In genomic region chr1:91825261-91825660, GRCm38 (mm10) we compare ENCODE assay signal across 21 mouse cellular contexts. TPM values are rescaled to one million over a fixed set of nuclear protein-coding genes. Genes with fewer than 3 reads are reported as not detected.
A peak's percentile ranks its signal among the peaks of the same experiment; 100 is the strongest.
DNase-seq lines count a peak whose midpoint lies in the region; TF ChIP-seq lines count a peak whose summit lies in the region.
"Had no signal": no experiment of that assay in that cellular context is flagged by ENCODE, and none has a peak within 500 bp of the region (broad histone marks: within the 10 kb centered on the region; RNA-seq: fewer than 3 reads in every experiment).

No protein-coding gene starts in this region.

- H3K27ac ChIP-seq in embryonic fibroblast, embryonic 13.5 days (ENCODE audit: insufficient read depth, low read length), result peak overlapping the region; percentile 49; the same call in 1 of the 2 replicates
- H3K27ac ChIP-seq: embryonic facial prominence, embryonic 10.5 days; forebrain, embryonic 10.5 days; heart, embryonic 10.5 days; hindbrain, embryonic 10.5 days; hindbrain, embryonic 14.5 days had no signal

- H3K4me1 ChIP-seq in embryonic fibroblast, embryonic 13.5 days (ENCODE audit: control insufficient read depth, insufficient read depth, low read length), result peaks cover 24% of the 10 kb centered on the region

- no peak overlapping the region for H3K4me3 ChIP-seq in embryonic fibroblast, embryonic 13.5 days (ENCODE audit: insufficient read depth, low read length)
- H3K4me3 ChIP-seq: embryonic facial prominence, embryonic 10.5 days; erythroblast, embryonic 14.5 days; forebrain, embryonic 10.5 days; heart, embryonic 10.5 days; hindbrain, embryonic 10.5 days had no signal

- peak; percentile 19 for DNase-seq in embryo, embryonic 10 days (ENCODE audit: low spot score)
- DNase-seq in embryo, embryonic 11 days, result no peak
- DNase-seq in CD4-positive helper T cell, adult 2 months (ENCODE audit: low read depth, low spot score), result peak; percentile 50
- peak; percentile 65 for DNase-seq in NIH3T3 (ENCODE audit: low read depth)
- no peak for DNase-seq in frontal cortex, postnatal 25 days (ENCODE audit: low spot score in 2 of 2)
- no peak for DNase-seq in adrenal gland, postnatal 36 days
- no peak for DNase-seq in gastrocnemius, postnatal 25 days
- DNase-seq: adrenal gland, postnatal 25 days; cerebellum, adult 11-12 months; cerebellum, adult 9-10 months; cerebellum, postnatal 25 days; heart, adult 18-20 months; kidney, adult 11 months had no signal

- no peak for TF ChIP-seq POLR2A in embryonic fibroblast, embryonic 13.5 days (IDR thresholded peaks at IDR 0.05; ENCODE audit: low read depth, low read length)

- TF ChIP-seq CTCF in embryonic fibroblast, embryonic 13.5 days (IDR thresholded peaks at IDR 0.05; ENCODE audit: borderline replicate concordance, insufficient read depth, low read length), result no peak

RNA-seq across cellular contexts. Expression of gene Twist2, which starts 24.0 kb away (rescaled TPM):
- polyA plus RNA-seq in embryonic fibroblast, embryonic 13.5 days (2011; ENCODE audit: insufficient read length, low read depth, missing spikeins), result 57.2 and 67.7 TPM in 2 replicates
- 1 to 10 TPM; 2.5 to 4.0 TPM for total RNA-seq in adrenal gland, postnatal 36 days (2021)
- 1 to 10 TPM; 1.5 to 1.9 TPM for total RNA-seq in gastrocnemius, postnatal 25 days (2021)
- total RNA-seq: MEL had no signal
- polyA plus RNA-seq: erythroblast, embryonic 14.5 days had no signal

Comparison
In these comparisons a context has a peak if more than half of its experiments do, and no peak if none do; other contexts are left out.
1. DNase-seq: peak in embryo, embryonic 10 days (single experiment), CD4-positive helper T cell, adult 2 months (single experiment) and NIH3T3 (single experiment); none in embryo, embryonic 11 days (single experiment), frontal cortex, postnatal 25 days (0 of 2), adrenal gland, postnatal 36 days (0 of 2) and gastrocnemius, postnatal 25 days (single experiment).